Mouse (Mus musculus) CH12F3 (cell line): ENCODE results near the gene Gm17657.

ENCODE experiments used
- in situ Hi-C: fragments of 300-500 bp; cut with MboI; formaldehyde crosslinking; loops from 2 replicates; pipeline ENCODE4 v1.14.3; 2020; ENCODE audit warnings: low sequenced_read_pairs

The Gm17657 gene

GRCm38 (mm10) chr17:29549543-29550428, at the start of gene Gm17657, which contains the start of gene Tbc1d22b:
Gene Gm17657 (minus strand): TSS chr17:29549638.
Gene Tbc1d22b (plus strand): TSS chr17:29549785.
- in situ Hi-C loops, result no loop called here

GRCm38 (mm10) chr17:29599051-29599450, 49.6 kb upstream of the Gm17657 start:
- in situ Hi-C loops, result no loop called here

GRCm38 (mm10) chr17:29596771-29597132, 47.3 kb upstream of the Gm17657 start:
- in situ Hi-C loops, result no loop called here

DNA sequence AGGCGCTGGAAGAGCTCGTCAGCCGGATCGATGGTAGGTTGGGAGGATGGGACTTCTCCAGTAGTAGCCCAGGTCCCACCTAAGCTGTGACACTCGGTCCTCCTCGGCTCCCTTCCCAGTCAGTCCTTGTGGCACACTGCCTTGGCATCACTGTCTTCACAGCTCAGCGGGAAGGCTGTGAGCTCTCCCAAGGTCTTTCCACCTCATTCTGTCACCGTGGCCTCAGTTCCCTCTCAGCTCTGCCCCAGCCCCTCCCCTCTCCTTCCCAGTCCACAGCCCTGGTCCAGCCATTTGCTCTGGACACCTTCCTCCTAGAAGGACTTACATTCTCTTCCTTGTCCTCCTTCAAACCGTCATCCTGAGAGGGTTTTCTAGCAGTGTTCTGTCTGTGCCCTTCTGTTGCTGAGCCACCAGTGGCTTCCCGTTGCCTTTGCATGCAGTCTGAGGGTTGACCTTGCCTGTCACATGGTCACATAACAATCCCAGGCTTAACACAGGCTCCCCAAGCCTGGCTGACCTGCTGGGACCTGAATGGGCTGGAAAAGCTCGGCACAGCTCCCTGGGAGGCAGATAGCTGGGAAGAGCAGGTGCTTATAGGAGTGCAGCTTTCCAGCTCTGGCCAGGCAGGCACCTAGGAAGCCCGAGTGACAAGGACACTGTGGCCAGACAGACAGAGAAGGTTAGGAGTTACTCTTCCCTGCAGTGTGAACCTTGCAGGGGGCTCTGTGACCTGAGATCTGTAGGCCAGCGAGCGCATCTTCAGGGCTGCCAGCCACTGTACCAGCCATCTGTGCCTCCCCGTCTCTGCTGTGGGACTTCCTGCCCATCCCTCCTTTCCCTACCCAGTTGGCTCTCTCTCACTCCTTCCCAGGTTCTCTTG, 46.7 kb upstream of the Gm17657 start:
- in situ Hi-C loops, result no loop called here

DNA sequence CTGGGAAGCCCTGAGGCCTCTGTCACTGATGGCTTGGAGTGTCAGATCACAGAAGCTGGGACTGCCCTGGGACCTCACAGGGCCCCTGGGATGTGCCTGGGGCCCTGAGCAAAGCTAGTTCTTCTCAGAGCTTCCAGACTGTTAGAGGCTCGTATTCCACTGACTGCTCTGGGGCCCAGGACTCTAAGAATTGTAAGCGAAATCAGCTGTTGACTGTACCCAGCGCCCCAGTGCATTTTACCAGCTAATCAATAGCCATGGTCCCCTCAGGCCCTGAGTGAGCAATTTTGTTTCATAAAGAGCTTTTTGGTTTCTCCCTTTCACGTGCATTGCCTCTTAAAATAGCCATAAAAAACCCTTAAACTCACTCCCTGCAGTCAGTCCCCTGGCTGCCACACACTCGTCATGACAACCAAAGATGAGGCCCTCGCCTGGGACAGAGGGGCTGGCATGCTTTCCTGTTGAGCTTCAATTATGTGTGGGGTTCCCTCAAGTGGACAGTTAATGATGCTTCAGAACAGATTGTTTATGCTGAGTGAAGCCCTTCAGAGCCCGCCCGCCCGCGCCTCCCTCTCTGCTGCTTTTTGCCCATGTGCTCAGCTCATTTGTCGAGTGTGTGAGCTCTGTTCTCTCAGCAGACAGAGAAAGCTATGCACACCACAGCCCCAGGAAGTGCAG, 39.9 kb upstream of the Gm17657 start:
- in situ Hi-C loops, result no loop called here

- in situ Hi-C loops, result no loop called here
These were observed 37.5 kb upstream of the Gm17657 start for GRCm38 (mm10) chr17:29586921-29587320.

DNA sequence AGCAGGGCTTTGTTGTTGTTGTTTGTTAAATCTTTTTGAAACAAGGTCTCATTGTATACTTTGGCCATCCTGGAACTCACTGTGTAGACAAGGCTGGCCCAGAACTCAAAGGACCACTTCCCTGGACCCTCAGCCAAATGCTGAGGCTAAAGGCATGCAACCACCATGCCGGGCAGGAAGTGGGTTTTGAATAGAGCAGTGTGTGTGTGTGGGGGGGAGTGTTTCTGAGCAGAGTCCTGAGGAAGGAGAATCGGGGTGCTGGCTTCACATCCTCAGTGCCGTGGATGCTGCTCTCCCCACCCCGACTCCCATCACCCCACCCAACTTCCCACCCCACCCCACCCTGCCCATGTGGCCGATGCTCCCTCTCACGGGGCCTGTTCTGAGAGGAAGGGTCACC, 36.0 kb upstream of the Gm17657 start:
- in situ Hi-C loops, result no loop called here

DNA sequence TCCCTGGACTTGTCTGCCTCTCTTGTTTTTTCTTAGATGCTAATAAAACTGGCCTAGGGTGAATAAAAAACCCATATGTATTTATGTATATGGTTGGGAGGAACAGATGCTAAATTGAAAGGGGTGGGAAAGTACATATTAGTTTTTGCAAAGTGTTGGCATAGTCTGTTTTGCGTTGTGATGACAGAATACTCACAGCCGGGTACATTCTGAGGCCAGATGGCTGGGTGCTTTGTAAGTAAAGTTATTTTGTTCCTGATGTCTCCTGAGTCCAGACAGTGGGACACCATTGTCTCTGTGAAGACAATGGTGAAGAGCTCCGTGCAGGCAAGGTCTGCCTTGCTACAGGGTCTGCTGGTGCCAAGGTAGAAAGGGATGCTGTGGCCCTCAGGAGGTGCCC, 35.3 kb upstream of the Gm17657 start:
- in situ Hi-C loops, result no loop called here

GRCm38 (mm10) chr17:29584306-29584705, 34.9 kb upstream of the Gm17657 start:
- in situ Hi-C loops, result no loop called here

- in situ Hi-C loops, result no loop called here
These were observed 34.1 kb upstream of the Gm17657 start for GRCm38 (mm10) chr17:29583569-29583968.

- in situ Hi-C loops, result no loop called here
These were observed 30.2 kb upstream of the Gm17657 start for GRCm38 (mm10) chr17:29579579-29580126.

DNA sequence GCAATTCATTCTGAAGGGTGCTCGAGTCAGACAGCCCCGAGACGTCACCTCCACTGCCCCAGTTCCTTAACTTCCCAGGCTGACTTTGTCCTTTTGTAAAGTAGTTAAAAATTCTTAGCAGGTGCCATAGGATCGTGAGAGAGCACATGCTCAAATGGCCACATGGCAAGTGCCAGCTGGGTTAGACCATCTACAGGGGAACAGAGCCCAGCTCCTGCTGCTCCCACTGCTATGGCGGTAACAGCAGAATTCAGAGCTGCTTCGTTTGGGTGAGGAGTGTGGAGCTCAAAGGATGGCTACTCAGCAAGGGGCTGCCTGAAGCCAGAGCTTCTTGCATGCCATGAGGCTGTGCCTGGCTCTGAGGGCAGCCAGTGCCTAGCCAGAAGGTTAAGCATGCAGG, 20.4 kb upstream of the Gm17657 start:
- in situ Hi-C loops, result no loop called here

GRCm38 (mm10) chr17:29568435-29568834, 19.0 kb upstream of the Gm17657 start:
- in situ Hi-C loops, result no loop called here

DNA sequence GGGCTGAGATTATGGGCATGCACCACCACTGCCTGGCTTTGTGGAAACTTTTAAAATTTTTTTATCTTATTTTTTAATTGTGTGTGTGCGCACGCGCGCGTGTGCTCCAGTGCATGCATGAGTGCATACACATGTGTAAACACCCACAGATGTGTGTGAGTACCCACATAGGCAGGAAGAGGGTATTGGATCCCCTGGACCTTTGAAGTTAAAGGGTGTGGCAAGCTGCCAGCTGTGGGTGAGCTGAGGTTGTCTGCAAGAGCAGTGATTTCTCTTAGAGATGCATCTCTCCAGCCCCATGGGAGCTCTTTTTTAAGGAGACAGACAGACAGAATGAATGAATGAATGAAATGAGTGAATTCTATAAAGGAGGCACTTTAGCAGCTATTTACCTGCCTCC, 16.1 kb upstream of the Gm17657 start:
- in situ Hi-C loops, result no loop called here

DNA sequence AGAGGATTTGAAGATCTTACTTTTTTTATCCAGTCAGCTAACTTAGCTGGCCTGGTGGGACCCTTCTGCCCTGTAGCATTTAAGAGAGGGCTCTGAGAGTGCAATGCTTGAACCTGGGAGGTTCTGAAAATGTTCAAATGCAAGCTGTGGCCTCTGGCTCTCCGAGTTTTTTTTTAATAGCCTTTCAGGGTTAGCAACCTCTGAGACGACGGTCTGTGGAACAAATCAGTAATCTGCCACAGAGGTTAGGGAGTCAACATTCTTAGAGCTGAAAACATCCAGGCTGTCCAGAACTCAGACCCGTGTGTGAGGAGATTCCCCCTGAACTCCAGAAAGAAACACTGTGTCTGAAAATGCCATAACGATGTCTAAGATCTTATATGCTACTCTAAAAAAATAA, 9.0 kb upstream of the Gm17657 start:
- in situ Hi-C loops, result no loop called here

GRCm38 (mm10) chr17:29556893-29557292, 7.5 kb upstream of the Gm17657 start:
- in situ Hi-C loops, result no loop called here

DNA sequence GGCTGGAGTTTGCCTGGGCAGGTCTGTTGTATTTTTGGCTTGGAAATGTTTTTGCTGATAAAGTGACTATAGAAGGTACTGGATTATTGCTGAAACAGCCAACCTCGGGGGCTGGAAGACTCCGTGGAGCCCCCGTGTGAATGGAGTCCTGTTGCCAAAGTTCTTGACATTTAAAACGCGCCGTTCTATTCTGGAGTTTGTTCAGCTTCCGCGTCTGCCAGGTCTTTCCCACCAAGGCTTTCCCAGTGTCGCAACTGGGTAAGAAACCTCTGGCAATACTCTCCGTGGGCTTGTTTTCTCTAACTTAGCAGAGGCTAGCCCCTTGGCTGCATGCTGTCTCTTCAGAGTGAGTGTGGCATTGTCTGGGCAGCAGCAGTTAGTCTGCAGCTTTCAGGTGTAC, 7.0 kb upstream of the Gm17657 start:
- in situ Hi-C loops, result no loop called here

- in situ Hi-C loops, result no loop called here
These were observed 4.7 kb upstream of the Gm17657 start for GRCm38 (mm10) chr17:29554176-29554575.

- in situ Hi-C loops, result no loop called here
These were observed 2.8 kb upstream of the Gm17657 start, which contains the start of gene Tmem217 for GRCm38 (mm10) chr17:29552162-29552732. Gene Tmem217 (minus strand): TSS chr17:29552385.

DNA sequence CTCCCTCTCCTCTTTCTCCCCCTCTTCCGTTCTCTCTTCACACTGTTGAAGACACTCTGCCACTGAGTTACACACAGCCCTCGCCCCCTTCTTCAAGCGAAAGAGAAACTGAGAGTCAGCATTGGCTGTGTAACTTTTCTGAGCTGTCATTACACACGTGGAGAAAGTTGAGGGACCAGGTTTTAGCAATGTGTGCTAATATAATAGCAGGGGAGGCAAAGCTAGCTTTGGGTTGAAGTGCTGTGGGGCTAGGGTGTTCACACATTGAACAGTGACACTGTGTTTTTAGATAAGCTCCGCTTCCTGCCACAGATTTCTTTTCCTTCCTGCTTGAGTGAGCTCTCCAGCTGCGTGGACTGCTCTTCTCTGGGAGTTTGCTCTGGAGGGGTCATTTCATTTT, 1.6 kb upstream of the Gm17657 start:
- in situ Hi-C loops, result no loop called here

DNA sequence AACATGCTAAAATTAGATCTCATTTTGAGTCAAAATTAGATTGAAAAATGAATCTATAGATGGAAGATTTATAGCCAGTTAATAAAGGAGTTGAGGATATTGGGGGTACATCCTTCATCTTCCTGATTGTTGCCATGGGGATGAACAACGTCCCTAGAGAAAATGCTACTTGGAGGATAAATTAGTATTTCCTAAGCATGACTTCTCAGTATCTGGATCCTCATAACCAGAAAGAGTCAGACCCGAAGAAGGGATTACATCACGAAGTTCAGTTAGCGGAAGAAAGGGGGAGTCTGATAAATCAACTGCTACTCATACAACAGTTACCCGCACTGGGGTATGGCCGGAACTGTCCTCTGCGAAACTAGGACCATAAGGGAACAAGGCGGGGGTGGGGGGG, 444 bp downstream of the Gm17657 start:
- in situ Hi-C loops, result no loop called here
